Mouse (Mus musculus): ENCODE data around the gene Snx29.

GRCm38 (mm10) chr16:11652686-11653366 is 330.1 kb downstream of the Snx29 start:
- TF ChIP-seq TAL1 (IDR thresholded peaks at IDR 0.05; ENCODE audit: low read length) (no peak), GATA1 (IDR thresholded peaks at IDR 0.05; ENCODE audit: low read length) (no peak)

Data from erythroblast, embryonic 14.5 days (primary cell).